Mouse (Mus musculus) gastrocnemius, postnatal 25 days (tissue): ENCODE data around the gene Cldn4. TPM values are rescaled to one million over a fixed set of nuclear protein-coding genes. Genes with fewer than 3 reads are reported as not detected.
"Not testable (repeated sequence)": the region's sequence is repeated elsewhere in the genome, so short reads cannot be mapped to it uniquely, and the experiment has no call there.

Experiments
- DNase-seq: peaks from one replicate; pipeline ENCODE4 v3.0.0; 2022
- total RNA-seq, 2 experiments: library from RNA; stranded (reverse); gene quantifications; 1 replicate in 1 of 2; 2 replicates in 1 of 2; pipeline ENCODE4 v1.2.3; 2021

The Cldn4 gene
- total RNA-seq, 2 experiments from 2014 or later: not detected

DNA sequence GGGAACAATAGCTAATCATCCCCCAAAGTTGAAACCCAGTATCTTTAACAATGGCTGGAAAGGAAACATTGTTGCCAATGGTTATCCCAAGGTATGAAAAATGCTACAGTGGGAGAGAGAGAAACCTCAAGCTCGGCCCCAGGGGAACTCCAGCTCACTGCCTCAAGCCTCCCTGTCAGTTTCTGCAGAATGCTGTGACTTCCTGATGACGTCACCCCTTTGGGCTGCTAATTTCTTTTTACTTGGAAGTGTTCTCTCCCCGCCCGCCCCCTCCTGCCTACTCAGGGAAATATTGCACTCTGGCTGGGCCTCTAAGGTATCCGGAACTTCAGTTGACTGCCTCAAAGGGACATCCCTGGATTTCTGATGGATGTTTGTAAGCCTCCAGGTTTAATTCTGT, 16.8 kb upstream of the Cldn4 start:
- no peak for DNase-seq

DNA sequence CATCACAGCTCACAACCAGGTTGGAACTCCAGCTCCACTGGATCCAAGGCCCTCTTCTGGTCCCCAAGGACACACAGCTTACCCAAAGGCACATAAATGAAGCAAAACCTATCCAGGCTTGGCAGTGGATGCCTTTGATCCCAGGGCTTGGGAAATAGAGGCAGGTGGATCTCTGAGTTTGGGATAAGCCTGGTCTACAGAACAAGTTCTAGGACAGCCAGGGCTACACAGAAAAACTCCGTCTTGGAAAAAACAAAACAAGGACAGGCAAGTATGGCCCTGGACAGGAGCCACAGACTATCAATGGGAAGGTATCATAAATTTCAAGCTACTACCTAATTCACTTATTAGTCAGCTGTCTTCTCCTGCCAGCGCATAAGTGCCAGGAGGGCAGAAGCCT, 14.8 kb upstream of the Cldn4 start:
- no peak for DNase-seq

DNA sequence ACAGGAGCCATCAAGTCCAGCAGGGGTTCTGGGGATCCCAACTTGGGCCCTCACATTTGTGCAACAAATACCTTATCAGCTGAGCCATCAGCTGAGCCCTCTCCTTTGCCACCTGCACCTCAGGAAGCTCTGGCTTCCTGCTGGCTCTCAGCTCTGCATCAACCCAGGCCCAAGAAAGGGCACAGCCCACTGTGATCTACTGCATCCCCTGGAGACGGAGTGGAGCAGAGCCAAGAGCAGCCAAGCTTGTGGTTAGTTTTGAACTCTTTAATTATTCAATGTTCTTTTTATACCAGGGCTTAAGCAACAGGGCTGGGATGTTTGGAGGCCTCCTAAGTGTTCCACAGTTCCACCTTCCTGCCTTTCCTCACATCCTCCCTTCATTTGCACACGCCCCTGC, 13.7 kb upstream of the Cldn4 start:
- DNase-seq: no peak

DNA sequence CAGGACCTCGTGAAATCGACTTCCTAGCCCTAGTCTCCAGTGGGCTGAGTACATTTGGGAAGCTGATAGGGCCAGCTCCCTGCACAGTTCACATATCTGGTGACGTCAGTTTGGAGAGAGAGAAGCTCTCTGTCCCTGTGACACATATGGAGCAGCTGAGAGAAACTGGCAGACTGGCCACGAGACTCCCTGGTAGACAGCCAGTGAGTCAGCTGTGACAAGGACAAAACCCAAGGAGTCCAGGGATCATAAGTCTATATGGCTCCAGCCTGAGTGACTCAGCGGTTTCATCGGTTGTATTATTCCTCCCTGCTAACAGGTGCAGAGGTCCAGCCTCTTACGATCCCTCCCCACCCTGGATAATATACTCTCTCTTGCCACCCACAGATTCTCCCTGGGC, 12.4 kb upstream of the Cldn4 start:
- DNase-seq: peak; percentile 45

DNA sequence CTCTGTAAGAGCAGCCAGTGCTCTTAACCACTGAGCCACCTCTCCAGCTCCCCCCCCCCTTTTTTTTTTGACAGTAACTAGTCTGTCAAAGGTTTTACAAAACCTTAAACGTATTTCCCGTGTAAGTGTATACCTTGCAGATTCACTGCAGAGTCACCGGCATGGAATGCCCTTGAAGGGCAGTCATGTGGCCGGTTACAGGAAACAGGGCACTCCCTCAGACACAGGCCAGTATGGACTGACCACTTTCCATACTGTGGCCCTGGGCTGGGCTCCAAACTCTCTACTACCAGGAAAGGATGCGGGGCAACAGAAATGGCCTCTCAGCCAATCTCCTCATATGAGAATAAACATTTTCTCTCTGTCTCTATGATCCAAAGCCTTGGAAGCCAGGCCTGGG, 8.8 kb upstream of the Cldn4 start:
- no peak for DNase-seq

DNA sequence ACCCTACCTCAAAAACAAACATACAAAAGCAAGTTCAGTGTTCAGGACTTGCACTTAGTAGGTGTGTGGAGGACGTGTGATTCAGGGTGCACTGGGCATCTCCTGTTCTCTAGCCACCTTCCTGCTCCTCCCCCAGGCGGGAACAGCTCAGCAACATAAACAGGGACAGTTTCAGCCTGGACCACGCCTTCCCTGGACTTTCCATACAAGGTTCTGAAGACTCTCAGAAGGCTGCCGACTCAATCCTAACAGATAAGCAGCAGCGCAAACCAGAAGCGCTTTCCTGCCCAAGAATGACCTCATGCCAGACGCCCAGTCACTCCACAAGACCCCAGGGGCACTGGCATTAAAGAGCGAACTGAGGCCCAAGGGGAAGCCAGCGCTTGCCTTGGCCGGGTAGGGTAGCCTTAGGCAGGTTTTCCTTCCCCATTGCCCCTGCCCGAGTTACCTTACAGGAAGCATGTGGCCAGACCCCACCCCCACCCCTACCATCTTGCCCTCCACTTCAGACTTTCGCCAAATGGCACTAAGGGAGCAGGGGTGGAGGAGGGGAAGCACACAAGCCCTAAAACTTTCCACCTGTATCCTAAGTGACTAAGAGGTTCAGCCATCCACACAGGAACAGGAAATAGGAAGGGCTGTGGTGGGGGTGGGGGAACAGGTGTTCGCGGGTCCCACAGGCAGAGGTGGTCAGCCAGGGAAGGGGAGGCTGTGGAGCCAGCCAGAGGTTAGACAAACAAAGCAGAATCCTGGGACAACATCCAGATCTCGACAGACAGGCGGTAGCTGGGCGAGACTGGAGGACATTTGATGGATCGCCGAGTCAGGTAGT, 4.5 kb upstream of the Cldn4 start:
- no peak for DNase-seq

DNA sequence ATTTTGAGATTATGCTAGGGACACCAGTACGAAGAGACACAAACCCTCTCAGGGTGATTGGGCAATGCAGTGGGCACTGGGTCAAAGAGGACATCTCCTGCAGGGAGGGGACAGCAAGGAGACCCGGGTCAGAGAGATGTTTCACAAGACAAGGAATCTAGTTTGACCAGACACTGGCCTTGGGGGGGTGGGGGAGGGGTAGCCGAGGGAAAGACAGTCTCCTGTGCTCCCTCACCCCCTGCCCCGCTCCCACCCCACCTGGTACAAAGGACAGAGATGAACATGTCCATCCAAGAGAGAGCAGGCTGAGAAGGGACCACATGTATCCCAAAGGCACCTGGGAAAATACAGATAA, 1.3 kb upstream of the Cldn4 start:
- DNase-seq: no peak

DNA sequence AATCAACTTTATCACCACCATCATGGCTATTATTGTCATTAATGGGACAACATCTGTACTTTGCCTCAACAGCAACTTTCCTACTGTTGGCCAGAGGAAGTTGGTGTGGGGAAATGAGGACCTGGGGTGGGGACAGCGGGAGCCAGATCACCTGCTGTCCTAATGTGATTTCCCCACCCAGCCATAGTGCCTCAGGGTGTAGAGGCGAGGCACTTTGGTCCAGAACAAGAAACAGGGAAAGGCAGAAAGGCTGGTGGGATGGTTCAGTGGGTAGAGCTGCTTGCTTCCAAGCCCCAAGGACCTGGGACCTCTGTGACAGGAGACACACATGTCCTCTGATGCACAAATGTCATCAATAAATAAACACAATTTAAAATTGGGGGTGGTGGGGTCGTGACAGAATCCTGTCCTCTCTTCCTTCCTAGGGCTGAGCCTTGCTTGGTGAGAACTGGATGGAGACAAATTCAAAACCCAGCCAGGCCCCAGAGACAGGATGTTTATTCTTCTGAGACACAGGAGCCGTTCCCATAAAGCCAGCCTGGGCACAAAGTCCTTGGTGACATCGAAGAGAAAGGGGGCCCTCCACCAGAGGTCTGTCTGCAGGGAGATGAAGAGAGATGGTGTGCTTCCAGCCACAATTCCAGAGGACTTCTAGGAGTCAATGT, 818 bp upstream of the Cldn4 start:
- no peak for DNase-seq

DNA sequence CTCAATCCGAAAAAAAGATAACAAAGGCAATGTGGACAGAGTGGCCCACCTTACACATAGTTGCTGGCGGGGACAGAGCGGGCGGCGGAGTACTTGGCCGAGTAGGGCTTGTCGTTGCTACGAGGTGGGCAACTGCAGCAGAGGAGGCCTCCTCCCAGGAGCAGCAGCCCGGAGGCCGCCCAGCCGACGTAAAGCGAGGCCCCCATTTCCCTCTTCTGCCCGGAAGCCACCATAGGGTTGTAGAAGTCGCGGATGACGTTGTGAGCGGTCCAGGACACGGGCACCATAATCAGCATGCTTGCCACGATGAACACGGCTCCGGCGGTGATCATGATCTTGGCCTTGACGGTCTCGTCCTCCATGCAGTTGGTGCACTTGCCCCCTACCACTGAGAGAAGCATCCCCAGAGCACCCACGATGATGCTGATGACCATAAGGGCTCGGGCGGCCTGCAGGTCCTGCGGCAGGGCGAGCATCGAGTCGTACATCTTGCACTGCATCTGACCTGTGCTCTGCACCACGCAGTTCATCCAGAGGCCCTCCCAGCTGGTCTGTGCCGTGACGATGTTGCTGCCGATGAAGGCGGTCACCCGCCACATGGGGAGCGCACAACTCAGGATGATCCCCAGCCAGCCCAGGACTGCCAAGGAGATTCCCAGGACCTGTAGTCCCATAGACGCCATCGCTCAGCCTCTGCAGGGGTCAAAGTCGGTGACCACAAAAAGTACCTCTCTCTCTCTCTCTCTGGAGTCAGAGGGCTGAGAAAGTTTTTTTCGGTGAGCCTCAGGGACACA, 474 bp downstream of the Cldn4 start:
- no peak for DNase-seq

DNA sequence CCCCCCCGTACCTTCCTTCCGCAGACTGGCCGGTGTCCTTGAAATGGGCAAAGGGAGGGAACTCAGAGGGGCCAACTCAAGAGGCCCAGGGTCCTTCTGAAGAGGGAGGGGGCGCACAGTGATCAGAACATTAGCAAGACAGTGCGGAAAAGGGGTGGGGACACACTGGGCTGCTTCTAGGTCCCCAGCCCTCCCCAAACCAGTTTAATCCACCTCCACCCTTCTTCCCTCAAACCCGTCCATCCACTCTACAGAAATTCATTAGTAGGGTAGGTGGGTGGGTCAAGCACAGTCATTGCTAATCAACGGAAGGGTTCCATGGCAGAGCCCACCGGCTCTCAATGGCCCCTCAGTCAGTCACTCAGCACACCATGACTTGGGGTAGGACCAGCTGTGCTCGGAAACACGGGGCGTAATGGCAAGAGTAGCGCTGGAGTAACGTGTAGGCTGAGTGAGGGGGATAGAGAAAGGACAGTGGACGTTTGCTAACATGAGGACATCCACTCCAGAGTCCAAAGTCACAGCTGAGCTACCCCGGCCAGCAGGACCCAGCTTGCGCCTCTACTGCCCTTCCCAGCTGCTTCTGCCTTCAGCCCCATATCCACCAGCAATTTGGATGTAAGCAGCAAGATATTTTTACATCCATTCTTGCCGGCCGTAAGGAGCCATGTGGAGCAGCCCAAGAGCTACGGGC, 1.3 kb downstream of the Cldn4 start:
- no peak for DNase-seq

DNA sequence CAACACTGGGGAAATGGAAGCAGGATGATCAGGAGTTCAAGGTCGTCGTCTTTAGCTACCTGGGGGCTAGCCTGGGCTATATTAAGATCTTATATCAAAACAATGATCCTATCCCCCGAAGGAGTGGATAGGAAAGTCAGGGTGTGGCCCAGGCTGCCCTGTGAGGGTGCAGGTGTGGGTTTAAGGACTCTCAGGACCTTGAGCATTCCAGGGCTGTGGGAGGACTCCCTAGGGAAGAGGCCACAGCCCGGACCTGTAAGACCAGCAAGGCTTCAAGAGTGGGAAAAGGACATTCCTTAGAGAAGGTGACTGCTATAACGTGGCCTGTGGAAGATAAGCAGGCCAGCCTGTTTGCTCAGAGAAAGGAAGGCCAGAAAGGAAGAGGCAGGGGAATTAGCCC, 2.6 kb downstream of the Cldn4 start:
- no peak for DNase-seq

DNA sequence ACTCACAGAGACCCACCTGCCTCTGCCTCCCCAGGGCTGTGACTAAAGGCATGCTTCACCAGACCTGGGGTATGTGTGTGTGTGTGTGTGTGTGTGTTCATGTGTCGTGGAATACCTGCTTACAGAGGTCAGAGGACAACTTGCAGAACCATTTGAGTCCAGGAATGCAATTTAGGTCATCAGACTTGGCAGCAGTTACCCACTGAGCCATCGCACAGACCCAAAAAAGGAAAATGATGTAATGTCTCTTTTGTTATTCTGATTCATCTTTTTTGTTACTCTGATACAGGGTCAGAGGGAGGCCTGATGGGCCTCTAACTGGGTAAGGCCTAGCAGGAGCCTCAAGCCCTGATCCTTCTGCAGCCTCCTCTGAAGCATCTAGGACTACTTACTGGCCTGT, 4.0 kb downstream of the Cldn4 start:
- DNase-seq: no peak

DNA sequence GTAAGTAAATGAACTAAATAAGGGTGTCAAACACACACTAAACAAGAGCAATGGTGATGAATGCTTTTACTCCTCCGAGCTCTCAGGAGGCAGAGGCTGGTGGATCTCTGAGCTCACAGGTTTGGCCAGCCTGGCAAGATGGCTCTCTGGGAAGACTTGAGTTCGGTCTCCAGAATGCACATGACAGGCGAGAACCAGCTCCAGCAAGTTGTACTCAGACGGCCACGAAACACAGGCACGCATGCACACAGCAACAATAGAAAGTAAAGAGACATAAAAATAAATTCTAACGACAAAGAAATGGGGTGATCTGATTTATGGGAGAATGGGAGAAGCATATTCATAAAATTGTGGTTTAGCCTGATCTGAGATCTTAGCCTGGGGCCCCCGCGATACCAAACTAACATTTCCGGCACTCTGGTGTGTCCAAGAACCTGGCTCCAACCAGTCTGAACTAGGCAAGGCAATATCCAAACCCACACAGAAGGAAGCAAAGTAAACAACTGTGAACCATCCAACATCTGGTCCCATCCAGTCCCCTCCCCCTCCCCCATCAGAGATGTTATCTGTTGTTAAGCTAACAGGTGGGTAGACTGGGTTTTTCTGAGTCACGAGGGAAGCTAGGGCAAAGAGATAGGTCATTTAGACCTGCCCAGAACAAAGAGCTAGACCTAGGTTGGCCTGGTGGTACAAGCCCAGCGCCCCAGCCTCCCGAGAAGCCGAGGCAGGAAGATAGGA, 5.1 kb downstream of the Cldn4 start:
- no peak for DNase-seq

DNA sequence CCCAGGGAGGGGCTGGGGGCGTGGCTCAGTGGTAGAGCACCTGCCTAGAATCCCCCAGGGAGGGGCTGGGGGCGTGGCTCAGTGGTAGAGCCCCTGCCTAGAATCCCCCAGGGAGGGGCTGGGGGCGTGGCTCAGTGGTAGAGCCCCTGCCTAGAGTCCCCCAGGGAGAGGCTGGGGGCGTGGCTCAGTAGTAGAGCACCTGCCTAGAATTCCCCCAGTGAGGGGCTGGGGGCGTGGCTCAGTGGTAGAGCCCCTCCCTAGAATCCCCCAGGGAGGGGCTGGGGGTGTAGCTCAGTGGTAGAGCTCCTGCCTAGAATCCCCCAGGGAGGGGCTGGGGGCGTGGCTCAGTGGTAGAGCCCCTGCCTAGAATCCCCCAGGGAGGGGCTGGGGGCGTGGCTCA, 7.2 kb downstream of the Cldn4 start:
- not testable (repeated sequence) for DNase-seq

DNA sequence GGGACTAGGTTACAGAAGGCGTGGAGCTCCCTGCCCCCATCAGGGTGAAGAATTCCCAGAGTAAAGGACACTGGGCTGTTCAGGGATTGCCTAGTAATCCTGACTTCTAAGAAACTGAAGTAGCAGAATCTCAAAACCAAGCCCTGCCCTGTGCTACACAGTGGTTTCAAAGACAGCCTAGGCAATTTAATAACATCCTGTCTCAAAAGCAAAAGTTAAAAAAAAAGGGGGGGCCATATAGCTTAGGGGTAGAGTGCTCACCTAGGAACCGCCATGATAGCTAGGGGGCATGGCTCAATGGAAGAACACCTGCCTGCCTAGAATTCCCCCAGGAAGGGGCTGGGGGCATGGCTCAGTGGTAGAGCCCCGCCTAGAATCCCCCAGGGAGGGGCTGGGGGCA, 7.7 kb downstream of the Cldn4 start:
- DNase-seq: no peak

DNA sequence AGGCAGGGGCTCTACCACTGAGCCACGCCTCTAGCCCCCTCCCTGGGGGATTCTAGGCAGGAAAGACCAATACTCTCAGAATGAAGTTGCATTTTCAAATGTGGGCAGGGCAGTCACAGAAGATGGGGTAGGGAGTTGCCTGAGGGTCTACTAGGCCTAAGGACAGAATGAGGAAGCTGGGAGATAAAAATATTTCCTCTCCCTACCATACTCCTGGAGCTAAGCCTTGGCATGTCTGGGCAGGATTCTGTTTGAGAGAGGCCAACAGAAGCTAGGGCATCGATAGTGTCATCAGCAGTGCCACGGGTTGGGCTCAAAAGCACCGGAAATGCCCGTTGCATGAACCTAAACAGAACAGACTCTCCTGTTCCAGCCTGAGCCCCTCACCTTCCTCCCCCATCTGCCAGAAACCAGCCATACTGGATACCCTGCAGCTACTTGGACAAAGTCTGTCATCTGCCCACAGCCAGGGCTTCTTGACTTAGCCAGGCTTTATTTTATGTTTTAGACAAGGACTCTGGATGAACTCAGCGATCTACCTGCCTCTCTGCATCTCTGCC, 10.0 kb downstream of the Cldn4 start:
- DNase-seq: no peak

DNA sequence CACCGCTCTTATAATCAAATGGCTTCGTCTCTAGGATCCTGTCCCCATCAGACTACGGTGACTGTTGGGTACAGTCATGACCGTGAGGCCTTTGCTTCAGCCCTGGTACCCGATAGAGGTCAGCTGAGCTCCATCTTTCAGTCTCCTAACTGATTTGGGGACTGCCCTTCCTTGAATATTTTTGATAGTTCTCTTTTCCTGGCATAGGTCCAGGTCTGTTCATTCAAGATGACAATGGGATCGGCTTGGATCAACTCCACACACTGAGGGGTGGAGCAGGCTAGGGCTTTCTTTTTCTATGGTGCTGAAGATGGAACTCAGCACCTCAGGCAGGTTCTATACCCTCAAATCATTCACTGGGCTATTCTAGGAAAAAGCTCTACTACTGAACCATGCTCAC, 10.7 kb downstream of the Cldn4 start:
- DNase-seq: no peak

DNA sequence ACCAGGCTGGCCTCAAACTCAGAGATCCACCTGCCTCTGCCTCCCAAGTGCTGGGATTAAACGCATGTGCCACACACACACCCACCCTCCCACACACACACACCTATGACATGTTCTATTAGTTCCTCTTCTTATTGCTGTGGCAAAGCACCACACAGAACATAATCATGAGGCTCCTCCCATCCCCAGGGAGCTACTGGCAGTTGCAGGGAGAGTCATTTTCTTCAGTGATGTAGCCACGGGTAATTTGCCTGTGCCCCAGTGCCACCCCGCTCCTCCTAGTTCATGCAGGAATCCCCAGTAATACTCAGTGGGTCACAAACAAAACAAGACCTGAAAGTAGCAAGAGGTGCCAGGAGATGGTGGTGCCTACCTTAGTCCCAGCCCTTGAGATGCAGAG, 12.1 kb downstream of the Cldn4 start:
- DNase-seq: no peak

DNA sequence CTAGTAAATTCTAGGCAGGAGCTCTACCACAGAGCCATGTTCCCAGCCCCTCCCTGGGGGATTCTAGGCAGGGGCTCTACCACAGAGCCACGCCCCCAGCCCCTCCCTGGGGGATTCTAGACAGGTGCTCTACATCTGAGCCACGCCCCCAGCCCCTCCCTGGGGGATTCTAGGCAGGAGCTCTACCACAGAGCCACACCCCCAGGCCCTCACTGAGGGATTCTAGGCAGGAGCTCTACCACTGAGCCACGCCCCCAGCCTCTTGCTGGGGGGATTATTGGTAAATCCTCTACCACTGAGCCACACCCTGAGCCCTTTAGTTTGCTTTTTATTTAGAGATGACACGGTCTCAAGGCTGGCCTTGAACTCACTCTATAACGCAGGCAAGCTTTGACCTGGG, 13.0 kb downstream of the Cldn4 start:
- not testable (repeated sequence) for DNase-seq

DNA sequence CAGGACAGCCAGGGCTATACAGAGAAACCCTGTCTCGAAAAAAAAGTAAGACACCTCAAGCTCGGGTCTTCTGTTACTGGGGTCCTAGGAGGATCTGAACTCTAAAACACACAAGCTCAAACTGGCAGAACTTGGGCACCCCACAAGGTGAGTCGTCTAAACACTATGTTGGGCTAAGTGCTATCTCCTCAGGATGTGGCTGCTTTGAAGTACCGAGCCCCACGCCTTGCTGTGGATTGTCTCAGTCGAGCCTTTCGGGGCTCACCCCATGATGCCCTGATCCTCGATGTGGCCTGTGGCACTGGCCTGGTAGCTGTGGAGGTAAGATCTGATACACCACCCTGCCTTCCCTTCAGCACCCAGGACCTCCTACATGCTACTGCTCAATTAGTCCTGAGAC, 13.5 kb downstream of the Cldn4 start:
- no peak for DNase-seq

DNA sequence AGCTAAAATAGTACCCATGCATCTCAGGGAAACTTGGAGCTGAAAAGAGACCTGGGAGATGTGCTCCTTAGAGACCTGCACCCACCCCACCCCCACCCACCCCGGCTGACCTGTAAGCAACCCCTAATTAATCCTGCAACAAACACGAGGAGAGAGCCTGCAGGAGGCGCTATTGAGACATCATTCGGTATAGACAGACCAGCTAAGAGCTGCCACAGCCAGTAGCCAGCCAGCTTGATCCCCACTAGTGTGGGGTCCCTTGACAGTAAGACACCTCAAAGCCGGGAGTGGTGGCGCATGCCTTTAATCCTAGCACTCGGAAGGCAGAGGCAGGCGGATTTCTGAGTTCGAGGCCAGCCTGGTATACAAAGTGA, 13.8 kb downstream of the Cldn4 start:
- DNase-seq: peak; percentile 20
